Mouse (Mus musculus) forebrain, embryonic 15.5 days (tissue): ENCODE results near the gene Ctss. TPM values are rescaled to one million over a fixed set of nuclear protein-coding genes. Genes with fewer than 3 reads are reported as not detected.

Experiments
- ATAC-seq: fragments of 200-750 bp; cut with Nextera tagmentation; replicated peaks from 2 replicates; pipeline ENCODE4 v1.8.0; 2017; ENCODE audit warnings: mild to moderate bottlenecking, moderate TSS enrichment, moderate library complexity
- H3K27ac ChIP-seq: fragments of 300-500 bp; sonication (generic); replicated peaks from 2 replicates; pipeline ENCODE4 v1.5.1; 2015; ENCODE audit warnings: mild to moderate bottlenecking, inconsistent platforms
- H3K27me3 ChIP-seq: fragments of 300-500 bp; sonication (generic); 2 replicates; pipeline ENCODE4 v1.6.1; 2015; ENCODE audit warnings: inconsistent platforms
- H3K36me3 ChIP-seq: fragments of 300-500 bp; sonication (generic); 2 replicates; pipeline ENCODE4 v1.6.1; 2015; ENCODE audit warnings: mild to moderate bottlenecking, inconsistent platforms
- H3K4me1 ChIP-seq: fragments of 300-500 bp; sonication (generic); 2 replicates; pipeline ENCODE4 v1.6.1; 2015; ENCODE audit warnings: inconsistent platforms
- H3K4me2 ChIP-seq: fragments of 300-500 bp; sonication (generic); replicated peaks from 2 replicates; pipeline ENCODE4 v1.6.1; 2015; ENCODE audit warnings: mild to moderate bottlenecking, inconsistent platforms
- H3K4me3 ChIP-seq: fragments of 300-500 bp; sonication (generic); 2 replicates; pipeline ENCODE4 v1.5.1; 2015; ENCODE audit warnings: mild to moderate bottlenecking, inconsistent platforms
- H3K9ac ChIP-seq: fragments of 300-500 bp; sonication (generic); replicated peaks from 2 replicates; pipeline ENCODE4 v1.6.1; 2015; ENCODE audit warnings: mild to moderate bottlenecking, inconsistent platforms
- H3K9me3 ChIP-seq: fragments of 300-500 bp; sonication (generic); 2 replicates; pipeline ENCODE4 v1.6.1; 2016; ENCODE audit warnings: inconsistent platforms
- WGBS: fragments of 180-500 bp; shearing (Covaris S2); methylation state at CpG from one replicate; pipeline ENCODE4 v1.1.7; 2015; ENCODE audit warnings: mixed read lengths; 5-methylcytosine and 5-hydroxymethylcytosine counted together
- polyA plus RNA-seq: library from polyadenylated mRNA; unstranded; fragments of >200 nt; fragmentation: Nextera tagmentation; extraction: Ambion mirVana; gene quantifications from 2 replicates; pipeline ENCODE4 v1.2.1, GENCODE M21; 2015

Gene Ctss
- polyA plus RNA-seq, 1 experiment from 2014 or later, result 13.9 TPM

DNA sequence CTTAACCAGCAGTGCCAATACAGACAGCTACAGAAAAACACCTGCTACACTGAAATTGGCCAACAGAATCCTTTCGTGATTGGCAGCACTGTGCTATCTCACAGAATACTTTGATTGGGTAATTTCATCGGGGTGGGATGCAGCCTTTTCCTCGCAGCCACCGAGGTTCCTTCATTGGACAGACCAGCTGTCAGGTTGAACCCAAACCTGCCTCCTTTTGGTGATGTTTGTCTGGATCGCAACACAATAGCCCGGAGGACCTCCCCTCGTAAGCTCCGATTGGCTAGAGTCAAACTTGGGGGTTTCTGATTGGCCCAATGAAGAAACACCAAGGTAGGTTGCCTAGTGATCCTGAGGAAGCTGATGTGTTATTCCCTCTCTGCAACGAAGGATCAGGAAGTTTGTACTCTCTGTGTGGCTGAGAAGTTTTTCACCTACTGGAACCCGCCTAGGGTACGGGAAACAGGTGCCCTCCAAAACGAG is 62.1 kb downstream of the Ctss start, which contains the start of gene Golph3l:
TSS of gene Golph3l (plus strand) at position 331 of the 483 bp plus-strand sequence.
- H3K36me3 ChIP-seq, result peaks cover 13% of the 10 kb centered on the region; the same call in 1 of the 2 replicates
- H3K4me1 ChIP-seq, result peaks cover 15% of the 10 kb centered on the region
- H3K4me2 ChIP-seq, result peak within 1 kb of the TSS; percentile 79
- ATAC-seq, result peak; percentile 100
- peak within 1 kb of the TSS; percentile 92 for H3K4me3 ChIP-seq
- H3K9me3 ChIP-seq, result no peaks in the 10 kb centered on the region
- H3K27ac ChIP-seq, result peak within 1 kb of the TSS; percentile 84
- WGBS, result under 1% methylated on average over 12 of the region's 12 CpGs
- peak within 1 kb of the TSS; percentile 72 for H3K9ac ChIP-seq
- H3K27me3 ChIP-seq, result no peaks in the 10 kb centered on the region

DNA sequence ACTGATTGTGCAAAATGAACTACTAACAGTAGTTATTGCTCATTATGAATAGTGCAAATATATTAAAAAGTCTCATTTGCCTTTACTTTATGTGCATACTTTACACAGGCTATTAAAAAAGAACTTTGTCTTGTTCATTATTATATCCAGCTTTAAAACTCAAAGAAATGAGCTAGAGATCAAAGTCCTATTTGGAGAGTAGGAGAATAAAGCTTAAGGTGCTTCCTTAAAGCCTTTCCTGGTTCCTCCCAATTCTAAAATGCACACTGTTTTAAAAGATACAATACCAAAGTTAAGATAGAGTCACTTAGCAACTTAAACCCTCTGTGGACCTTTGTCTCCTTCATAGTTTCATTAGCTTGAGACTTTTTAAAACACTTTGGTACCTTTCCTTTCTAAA is 72.1 kb downstream of the Ctss start:
- ATAC-seq, result no peak
- H3K4me1 ChIP-seq, result no peaks in the 10 kb centered on the region
- no peaks in the 10 kb centered on the region for H3K9me3 ChIP-seq
- H3K27ac ChIP-seq, result no peak overlapping the region
- no peaks in the 10 kb centered on the region for H3K27me3 ChIP-seq
- no peak overlapping the region for H3K4me2 ChIP-seq
- H3K4me3 ChIP-seq, result no peak overlapping the region
- no peak overlapping the region for H3K9ac ChIP-seq
- peaks cover 18% of the 10 kb centered on the region for H3K36me3 ChIP-seq

DNA sequence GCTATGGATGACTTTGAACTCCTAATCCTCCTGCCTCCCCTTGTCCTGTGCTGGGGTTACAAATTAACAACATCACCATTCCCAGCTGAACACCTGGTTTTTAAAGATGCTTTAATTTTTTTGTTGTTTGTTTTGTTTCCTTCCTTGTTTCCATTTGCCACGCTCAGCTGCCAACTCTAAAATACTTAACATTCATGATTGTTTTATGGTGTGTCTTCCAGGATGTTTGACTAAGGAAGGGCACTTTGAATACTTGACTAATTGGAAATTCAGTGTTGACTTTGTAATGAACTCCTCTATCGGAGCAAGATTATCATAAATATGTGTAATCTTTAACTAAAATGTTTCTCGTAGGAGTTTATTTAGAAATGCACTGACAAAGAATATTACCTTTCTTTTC is 74.7 kb downstream of the Ctss start:
- Histone ChIP-seq H3K4me3 (no peak overlapping the region), H3K4me1 (no peaks in the 10 kb centered on the region), H3K9ac (no peak overlapping the region), H3K27ac (no peak overlapping the region), H3K4me2 (no peak overlapping the region), H3K27me3 (no peaks in the 10 kb centered on the region), H3K9me3 (no peaks in the 10 kb centered on the region), H3K36me3 (peaks cover 10% of the 10 kb centered on the region; the same call in 1 of the 2 replicates)
- 88% methylated on average over 3 of the region's 3 CpGs for WGBS
- no peak for ATAC-seq

Other genes starting within 250 kb of the Ctss start
- 46.1 and 46.2 TPM in 2 replicates for gene Mindy1, start 245.4 kb upstream of the Ctss start, polyA plus RNA-seq
- gene Prune1, start 244.7 kb upstream of the Ctss start, polyA plus RNA-seq, result 42.0 and 44.4 TPM in 2 replicates
- gene Anxa9, start 219.6 kb upstream of the Ctss start, polyA plus RNA-seq, result 0.47 and 0.61 TPM in 2 replicates
- gene Cers2, start 212.0 kb upstream of the Ctss start, polyA plus RNA-seq, result 96.7 and 101 TPM in 2 replicates
- 45.2 and 48.8 TPM in 2 replicates for gene Setdb1, start 169.6 kb upstream of the Ctss start, polyA plus RNA-seq
- gene 4930558C23Rik, start 123.9 kb upstream of the Ctss start, polyA plus RNA-seq, result not detected in 2 replicates
- 25.7 and 25.9 TPM in 2 replicates for gene Arnt, start 92.4 kb upstream of the Ctss start, polyA plus RNA-seq
- gene Ctsk, start 27.5 kb upstream of the Ctss start, polyA plus RNA-seq, result 3.7 and 4.3 TPM in 2 replicates
- gene Hormad1, start 32.9 kb downstream of the Ctss start, polyA plus RNA-seq, result not detected in 2 replicates
- gene Golph3l, start 62.1 kb downstream of the Ctss start, polyA plus RNA-seq, result 32.9 and 33.4 TPM in 2 replicates
- 112 and 121 TPM in 2 replicates for gene Ensa, start 98.2 kb downstream of the Ctss start, polyA plus RNA-seq
- gene Mcl1, start 132.0 kb downstream of the Ctss start, polyA plus RNA-seq, result 48.1 and 52.4 TPM in 2 replicates
- 0.45 and 0.56 TPM in 2 replicates for gene Adamtsl4, start 161.1 kb downstream of the Ctss start, polyA plus RNA-seq
- gene Ecm1, start 212.8 kb downstream of the Ctss start, polyA plus RNA-seq, result 8.7 and 9.3 TPM in 2 replicates
- 48.3 and 50.5 TPM in 2 replicates for gene Tars2, start 233.4 kb downstream of the Ctss start, polyA plus RNA-seq